Mouse (Mus musculus) brain, adult 2 months (tissue): Measurements from ENCODE around the gene Dis3l.

Experiments used
- DNase-seq: peaks from one replicate; pipeline ENCODE4 v3.0.0; 2011; ENCODE audit warnings: low read depth, low spot score

Dis3l gene

GRCm38 (mm10) chr9:64341254-64341566, at the start of gene Dis3l:
Gene Dis3l, minus strand, starts transcription at chr9:64341288.
- no peak for DNase-seq

DNA sequence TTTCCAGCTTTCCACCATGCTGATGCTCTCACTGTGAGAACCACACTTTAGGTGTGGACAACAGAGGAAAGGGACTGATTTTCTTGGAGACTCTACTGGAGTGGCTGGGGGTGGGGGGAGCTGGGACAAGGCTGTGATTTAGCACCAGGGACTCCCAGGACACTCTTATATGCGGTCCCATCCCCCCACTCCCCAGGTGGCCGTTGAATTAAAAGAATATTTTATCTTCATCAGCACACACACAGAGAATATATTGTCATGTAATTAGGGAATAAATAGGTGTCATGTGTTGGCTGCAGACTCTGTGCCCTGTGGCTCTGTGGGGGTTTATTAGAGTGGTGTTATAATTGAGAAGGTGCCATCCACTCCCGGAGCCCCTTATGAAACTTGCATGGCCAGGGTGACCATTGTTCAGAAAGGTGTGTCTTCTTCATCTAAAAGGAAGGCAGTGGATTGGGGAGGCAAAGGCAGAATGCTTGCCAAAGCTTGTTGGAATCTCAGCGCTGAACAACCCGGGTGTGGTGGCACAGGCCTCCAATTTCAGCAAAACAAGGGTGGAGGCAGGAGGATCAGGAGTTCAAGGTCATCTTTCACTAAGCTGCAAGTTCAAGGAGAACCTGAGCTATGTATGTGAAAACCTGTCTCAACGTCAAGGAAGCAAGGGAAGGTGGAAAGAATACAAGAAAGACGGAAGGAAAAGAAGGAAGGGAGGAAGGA, 48.6 kb upstream of the Dis3l start:
- no peak for DNase-seq

DNA sequence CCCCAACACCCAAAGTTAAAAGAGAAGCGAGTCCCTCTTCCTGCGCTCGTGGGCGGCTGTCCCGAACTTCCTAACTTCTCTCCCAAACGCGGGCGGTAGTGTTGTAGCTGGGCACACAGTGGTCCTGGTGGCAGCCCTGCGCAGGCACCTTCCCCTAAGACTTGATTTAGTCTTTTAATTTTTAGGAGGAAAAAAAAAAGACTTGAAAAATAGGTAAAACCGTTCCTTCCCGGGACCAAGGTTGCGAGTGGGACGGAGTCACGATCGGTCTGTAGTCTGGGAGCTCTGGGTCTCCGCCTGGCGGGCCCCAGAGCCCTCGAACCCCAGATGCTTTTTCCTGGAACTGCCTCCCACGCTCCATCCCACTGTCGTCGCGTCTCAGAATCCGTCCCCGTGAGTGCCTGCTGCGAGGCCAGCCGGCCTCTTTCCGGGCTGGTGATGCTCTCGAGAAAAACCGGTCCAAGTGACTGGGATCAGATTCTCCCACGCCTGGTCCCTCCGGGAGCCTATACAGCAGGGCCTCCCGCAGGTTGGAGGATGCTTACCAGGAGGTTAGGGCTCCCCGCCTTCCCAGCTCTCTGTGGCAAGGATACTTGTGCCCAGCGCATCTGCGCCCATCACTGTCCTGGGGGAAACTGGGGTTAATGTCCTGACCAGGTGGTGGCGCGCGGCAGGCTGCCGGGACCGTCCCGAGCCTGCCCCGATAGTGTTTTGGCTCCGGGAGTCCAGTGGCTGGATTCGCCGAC, 45.6 kb upstream of the Dis3l start:
- peak; percentile 89 for DNase-seq

DNA sequence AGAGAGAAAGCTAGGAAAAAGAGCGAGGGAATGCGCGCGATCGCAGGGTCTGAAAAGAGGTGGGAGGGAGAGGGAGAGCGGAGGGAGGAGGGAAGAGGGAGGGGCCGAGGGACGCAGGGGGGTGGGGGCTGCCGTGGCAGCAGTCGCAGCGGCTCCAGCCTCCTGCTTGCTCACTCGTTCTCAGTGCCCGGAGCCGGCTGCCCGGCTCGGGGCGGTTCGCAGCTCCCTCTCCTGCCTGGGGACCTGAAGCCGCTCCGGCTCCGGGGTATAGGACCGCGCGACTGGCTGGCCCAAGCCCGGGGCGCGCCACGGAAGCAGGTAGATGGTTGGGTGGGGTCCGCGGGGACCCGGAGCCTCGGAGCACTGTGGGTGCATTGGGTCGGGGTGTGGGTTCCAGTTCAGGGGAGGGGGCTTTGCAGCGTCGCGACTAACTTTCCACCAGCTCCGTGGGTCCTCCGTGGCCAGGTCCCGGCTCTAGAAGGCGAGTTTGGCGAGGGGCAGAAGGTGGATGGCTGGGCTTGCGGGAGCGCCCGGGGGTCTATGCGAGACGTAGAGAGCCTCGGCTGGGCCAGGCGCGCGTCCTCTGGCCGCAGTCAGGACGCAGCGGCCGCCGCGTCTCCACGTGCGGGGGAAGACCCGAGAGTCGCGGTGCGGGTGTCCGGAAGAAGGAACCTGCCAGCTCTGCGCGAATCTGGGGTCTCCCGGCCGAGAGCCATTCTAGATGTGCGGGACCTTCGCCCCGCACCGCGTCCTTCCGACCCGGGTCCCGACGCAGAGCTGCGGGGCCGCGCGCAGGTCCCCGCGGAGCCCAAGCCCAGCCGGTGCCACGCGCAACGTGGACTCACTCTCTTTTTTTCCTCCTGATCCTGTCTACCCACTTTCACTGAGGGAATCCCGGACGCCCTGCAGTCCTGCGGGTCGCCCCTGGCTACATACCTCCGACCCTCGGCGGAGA, 44.7 kb upstream of the Dis3l start, which contains the start of gene Megf11:
Gene Megf11 (plus strand): TSS at position 116 of the 955 bp plus-strand sequence.
- peak; percentile 85 for DNase-seq

DNA sequence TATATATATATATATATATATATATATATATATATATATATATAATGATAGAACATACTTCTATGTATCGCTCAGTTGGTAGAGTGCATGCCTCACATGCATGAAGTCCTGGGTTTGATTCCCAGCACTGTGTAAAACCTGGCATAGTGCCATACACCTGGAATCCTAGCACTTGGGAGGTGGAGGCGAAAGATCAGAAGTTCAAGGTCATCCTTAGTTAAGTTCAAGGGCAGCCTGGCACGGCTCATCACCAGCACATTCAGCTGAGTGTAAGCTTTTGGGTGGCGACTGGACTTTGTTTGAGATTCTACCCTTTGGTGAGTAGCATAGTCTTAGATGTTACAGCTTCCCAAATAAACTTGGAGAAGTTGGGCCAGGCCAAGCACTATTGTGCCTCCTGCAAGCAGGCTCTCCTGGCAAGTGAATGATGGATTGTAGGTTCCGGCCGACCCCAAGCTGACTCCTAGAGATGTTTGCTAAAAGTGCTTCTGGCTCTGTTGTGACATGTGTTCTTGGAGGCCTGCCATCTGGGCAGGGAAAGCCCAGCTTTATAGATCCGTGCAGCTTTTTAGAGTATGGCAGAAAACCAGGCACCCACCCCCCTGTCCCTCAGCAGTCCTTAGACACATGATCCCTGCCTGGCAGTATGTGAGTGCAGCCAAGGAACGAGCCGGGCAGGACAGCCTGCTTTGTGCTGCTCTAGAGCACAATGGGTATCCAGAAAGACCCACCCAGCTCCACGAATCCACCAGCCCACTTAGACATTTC, 42.1 kb upstream of the Dis3l start:
- no peak for DNase-seq

GRCm38 (mm10) chr9:64376380-64376779, 35.3 kb upstream of the Dis3l start:
- DNase-seq: no peak

DNA sequence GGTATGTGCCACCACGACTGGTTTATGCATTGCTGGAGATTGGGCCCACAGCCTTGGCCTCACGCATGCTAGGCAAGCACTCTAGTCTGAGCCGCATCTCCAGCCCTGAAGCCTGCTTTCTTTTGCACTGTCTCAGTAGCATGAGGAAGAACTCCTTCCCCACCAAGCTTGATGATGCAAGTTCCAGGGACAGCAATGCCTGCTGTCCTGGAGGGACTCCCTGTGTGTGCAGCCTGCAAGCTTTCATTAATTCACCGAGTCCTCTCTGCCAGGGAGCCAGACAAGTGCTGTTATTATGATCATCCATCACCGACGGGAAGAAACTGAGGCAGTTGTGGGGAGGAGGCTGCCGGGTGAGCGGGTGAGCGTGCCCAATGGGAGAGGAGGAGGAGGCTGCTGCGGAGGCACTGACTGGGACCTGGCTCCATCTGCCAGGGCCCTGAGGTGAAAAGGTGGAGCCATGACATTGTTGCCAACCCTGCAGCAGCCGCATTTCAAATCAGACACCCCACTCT, 30.3 kb upstream of the Dis3l start:
- no peak for DNase-seq

GRCm38 (mm10) chr9:64369871-64370270, 28.8 kb upstream of the Dis3l start:
- no peak for DNase-seq

- no peak for DNase-seq
Measured at GRCm38 (mm10) chr9:64361231-64361950, 20.3 kb upstream of the Dis3l start.

DNA sequence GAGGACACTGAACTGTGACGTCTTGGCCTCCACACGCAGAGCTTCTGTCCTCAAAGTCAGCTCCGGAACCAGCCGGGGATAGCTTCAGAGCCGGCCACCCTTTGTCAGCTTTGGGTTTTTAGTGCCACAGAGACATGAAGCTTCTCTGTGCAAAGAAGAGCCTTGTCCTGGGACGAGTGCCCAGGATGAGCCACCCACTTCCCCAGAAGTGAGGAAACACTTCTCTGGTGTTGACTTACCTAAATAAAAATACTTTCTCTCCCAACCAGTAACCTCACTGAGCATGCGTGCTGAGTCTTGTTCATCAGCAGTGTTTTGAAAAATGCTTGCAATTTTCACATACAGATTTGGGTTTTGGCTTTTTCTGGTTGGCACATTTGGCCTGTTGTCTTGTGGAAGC, 14.5 kb upstream of the Dis3l start:
- peak; percentile 75 for DNase-seq

DNA sequence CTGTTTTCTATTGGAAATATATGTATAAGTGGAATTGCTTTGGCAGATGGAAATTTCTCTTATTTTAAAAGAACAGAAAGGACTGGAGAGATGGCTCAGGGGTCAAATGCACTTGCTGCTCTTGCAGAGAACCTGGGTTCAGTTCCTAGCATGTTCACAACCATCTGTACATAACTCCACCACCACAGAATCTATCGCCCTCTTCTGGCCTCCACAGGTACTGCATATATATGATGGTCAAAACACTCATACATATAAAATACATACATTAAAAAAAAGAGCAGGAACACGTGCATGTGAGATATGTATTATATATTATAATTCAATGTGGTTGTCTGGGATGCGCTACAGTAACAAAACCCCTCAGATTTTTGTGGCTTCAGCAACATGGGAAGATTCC, 10.1 kb upstream of the Dis3l start:
- peak; percentile 23 for DNase-seq

DNA sequence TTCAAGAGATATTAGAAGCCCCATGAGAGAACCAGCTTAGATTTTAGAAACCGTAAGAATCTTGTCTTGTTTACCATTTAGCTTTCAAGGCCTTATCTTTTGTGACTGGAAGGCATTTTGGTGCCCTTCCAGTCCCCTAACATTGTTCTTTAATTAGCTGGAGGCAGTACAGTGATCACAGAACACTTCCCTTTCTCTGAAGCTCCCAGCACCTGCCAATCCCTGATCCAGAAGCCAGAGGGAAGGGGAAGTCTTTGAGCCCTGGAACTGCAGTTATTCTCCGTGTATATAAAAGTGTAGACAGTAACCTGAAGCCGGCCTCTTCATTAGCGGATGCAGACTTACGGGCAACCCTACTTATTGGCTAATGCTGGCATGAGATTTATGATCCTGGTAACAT, 8.4 kb upstream of the Dis3l start:
- no peak for DNase-seq

GRCm38 (mm10) chr9:64347377-64347776, 6.3 kb upstream of the Dis3l start:
- DNase-seq: peak; percentile 47

DNA sequence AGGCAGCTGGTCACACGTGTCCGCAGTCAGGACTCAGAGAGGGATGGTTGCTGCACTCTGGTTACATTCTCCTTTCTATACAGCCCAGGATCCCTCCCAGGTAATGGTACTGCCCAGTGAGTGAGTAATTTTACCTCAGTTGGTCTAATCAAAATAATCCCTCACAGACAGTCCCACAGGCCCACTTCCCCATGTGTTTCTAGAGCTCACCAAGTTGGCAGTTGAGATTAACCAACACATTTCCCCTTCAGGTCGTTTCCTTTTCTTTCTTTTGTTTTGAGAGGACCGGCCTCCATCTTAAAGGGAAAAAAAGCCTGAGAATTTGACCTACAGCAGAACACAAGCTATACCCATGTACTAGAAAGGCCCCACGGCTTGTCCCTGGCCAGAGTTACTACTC, 4.8 kb upstream of the Dis3l start:
- DNase-seq: no peak

DNA sequence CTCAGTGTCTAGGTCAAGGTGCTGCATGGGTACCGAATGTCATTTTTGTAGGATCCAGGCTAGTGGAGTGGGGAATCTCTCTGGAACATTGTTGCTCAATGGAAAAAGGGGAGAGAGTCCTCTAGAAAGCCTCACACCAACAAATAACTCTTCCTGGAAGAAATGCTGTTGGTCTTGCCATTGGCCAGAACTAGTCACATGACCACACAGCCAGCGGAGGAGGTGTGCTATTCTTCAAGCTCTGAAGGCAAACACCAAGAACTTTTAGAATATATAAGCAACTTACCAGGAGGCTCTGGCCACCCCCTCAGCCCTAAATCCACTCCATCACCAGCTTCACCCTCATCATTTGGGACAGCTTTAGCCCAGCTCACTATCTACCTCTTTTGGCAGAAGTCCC, 2.6 kb upstream of the Dis3l start:
- no peak for DNase-seq

DNA sequence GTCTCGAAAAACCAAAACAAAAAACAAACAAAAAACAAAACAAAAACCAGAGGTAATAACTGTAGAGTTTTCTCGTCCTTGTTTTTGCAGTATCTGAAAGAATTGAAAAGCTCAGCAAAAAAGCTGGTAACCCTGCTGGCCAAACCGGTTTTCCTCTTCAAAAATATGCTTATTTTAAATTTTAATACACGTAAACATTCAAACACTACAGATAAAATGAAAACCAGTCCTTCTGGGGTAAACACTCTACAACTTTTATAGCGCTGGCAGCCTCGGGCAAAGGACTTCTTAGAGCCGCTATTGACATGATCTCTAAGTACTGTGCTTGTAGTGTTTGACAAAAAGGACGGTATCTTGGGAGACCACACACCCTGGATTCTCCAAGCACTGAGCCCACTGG, 583 bp upstream of the Dis3l start:
- DNase-seq: no peak

DNA sequence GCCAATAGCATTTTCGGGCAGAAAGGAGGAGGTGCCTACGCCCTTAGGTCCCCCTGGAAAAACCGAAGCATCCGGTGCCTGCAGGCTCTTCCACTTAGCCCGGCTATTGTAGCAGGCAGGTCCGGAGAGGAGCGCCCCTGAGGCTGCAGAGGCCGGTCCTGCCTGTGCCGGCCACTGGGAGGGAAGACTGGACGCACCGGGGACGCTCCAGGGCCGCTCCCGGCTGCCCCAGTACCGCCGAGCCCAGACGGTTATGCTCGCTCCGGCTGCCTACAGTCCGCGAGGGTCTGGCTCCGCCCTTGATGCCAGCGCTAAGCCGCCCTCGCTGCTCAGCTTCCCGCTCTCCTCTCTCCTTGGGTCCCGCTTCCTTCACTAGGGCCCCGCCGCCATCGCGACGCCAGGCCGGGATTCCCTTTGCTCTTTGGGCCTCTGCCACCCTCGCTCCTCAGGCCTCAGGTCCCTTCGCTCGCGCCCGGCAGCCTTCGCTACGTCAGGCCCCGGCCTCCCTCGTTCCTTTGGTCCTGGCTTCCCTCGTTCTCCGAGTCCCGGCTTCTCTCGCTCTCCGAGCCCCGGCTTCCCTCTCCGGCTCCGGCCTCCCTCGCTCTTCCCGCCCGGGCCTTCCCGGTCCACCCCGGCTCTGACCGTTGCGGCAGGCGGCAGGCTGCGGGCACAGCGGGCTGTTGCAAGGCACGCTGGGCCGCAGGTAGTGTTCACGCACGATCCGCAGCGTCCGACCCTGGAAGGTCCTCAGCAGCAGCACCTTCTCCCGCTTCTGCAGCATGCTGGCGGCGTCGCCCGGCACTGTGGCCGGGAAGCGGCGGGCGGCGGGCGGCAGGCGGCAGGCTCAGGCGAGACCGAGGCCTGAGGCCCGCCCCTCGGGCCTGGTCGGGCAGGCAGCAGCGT, 486 bp downstream of the Dis3l start:
- DNase-seq: peak; percentile 91

DNA sequence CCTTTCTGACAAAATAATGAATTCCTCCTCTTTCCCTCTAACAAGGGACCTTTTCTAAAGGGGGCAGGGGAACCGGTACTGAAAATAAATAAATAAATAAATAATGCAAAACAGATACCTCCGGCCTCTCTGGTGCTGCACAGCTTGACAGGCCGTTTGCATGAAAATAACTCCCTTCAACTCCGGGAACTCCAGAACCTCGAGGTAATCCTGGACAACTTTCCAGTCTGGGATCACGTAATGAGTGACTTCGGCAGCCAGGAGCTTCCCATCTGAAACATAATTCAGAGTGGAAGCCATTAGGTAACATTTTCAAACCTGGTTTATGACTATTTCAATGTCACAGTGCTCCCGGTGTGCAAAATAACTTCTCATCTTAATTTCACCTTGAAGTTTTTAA, 1.7 kb downstream of the Dis3l start:
- DNase-seq: peak; percentile 18

DNA sequence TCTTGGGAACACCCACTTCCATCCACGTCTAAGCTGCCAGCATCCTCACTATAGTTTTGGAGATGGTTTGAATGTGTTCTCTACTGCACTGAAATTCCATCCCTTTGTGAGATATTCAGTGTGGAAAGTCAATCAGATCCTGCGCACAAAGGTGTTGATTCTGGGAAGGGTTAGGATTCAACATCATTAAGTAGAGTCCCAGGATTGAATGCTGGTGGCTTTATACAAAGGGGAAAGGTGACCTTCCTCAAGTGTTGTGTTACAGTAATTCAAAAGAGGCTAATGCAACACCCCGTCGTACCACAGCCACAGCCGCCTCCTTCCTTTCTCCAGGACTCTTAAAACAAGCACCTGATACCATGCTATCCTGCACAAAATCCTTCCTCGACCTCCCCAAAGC, 5.3 kb downstream of the Dis3l start:
- no peak for DNase-seq

DNA sequence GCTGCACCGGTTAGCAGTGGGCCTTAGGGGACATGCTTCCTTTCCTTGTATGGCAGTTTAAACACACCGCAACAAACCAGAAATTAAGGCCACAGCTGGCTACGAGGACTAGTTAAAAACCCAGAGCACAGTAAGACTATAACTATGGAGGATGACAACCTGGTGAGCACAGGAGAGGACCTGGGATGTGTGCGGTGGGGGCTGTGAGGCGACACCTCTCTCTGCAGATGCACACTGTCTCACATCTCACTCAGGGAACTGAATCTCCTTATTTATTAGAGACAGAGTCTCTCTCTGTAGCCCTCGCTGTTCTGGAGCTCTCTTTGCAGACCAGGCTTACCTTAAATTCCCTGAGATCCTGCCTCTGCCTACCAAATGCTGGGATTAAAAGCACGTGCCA, 17.1 kb downstream of the Dis3l start:
- no peak for DNase-seq
